Comparison of ENCODE assay signal across 8 mouse cellular contexts in genomic region chr8:85059879-85060616, GRCm38 (mm10). TPM values are rescaled to one million over a fixed set of nuclear protein-coding genes. Genes with fewer than 3 reads are reported as not detected.
DNase-seq lines count a peak whose midpoint lies in the region; ATAC-seq lines count a peak whose summit lies in the region.

TSS of gene Fbxw9 (plus strand) at chr8:85060055.

- H3K4me2 ChIP-seq in hindbrain, embryonic 11.5 days (replicated peaks; ENCODE audit: low read depth, low read length), result peak within 1 kb of the TSS; percentile 92

- peak within 1 kb of the TSS; percentile 30; the same call in 1 of the 2 replicates for H3K27ac ChIP-seq in hindbrain, embryonic 11.5 days (ENCODE audit: low read depth, low read length)

- DNase-seq in MN1 (ENCODE audit: low spot score), result peak; percentile 93
- peak; percentile 92 for DNase-seq in cerebellum, adult 9-10 months
- peak; percentile 90 to 96 for DNase-seq in frontal cortex, adult 2 months (ENCODE audit: extremely low spot score in 1 of 2, low spot score in 1 of 2)
- DNase-seq in hindbrain, embryonic 11.5 days (ENCODE audit: low spot score), result peak; percentile 96
- DNase-seq in layer of hippocampus, postnatal 14 days (ENCODE audit: low spot score in 2 of 2), result peak; percentile 85 to 95
- DNase-seq in lung, postnatal 14 days, result peak; percentile 91
- DNase-seq in retina, adult 2 months (ENCODE audit: low read depth, low spot score), result peak; percentile 91
- DNase-seq in thymus, postnatal 36 days, result peak; percentile 78 to 83

- peak; percentile 91 for ATAC-seq in hindbrain, embryonic 11.5 days (ENCODE audit: low FRiP score)

- no peaks in the 10 kb centered on the region for H3K9me3 ChIP-seq in hindbrain, embryonic 11.5 days (ENCODE audit: control insufficient read depth, low read length)

- WGBS in hindbrain, embryonic 11.5 days, result under 1% methylated on average over 52 of the region's 53 CpGs

- peak within 1 kb of the TSS; percentile 88 for H3K4me3 ChIP-seq in hindbrain, embryonic 11.5 days (ENCODE audit: low read depth, low read length)

- H3K27me3 ChIP-seq in hindbrain, embryonic 11.5 days (ENCODE audit: control insufficient read depth, insufficient read depth, low read length), result no peaks in the 10 kb centered on the region

- H3K4me1 ChIP-seq in hindbrain, embryonic 11.5 days (replicated peaks; ENCODE audit: control insufficient read depth, insufficient read depth, low read length), result peaks cover 3% of the 10 kb centered on the region; the same call in 1 of the 2 replicates

- H3K36me3 ChIP-seq in hindbrain, embryonic 11.5 days (ENCODE audit: control insufficient read depth, insufficient read depth, low read length), result peaks cover 6% of the 10 kb centered on the region; the same call in 1 of the 2 replicates

- peak within 1 kb of the TSS; percentile 80 for H3K9ac ChIP-seq in hindbrain, embryonic 11.5 days (ENCODE audit: low read depth, low read length)

RNA-seq across cellular contexts. Expression of gene Fbxw9, which starts in this region (rescaled TPM):
- 42.4 and 46.3 TPM in 2 replicates for polyA plus RNA-seq in frontal cortex, adult 2 months (2012; rRNA removed)
- 27.2 and 27.4 TPM in 2 replicates for polyA plus RNA-seq in hindbrain, embryonic 11.5 days (2014; fragmentation: Nextera tagmentation; extraction: Ambion mirVana)
- 10 to 100 TPM; 36.2 to 41.4 TPM for total RNA-seq in layer of hippocampus, postnatal 14 days (2021)

Comparison
In these comparisons a context has a peak if more than half of its experiments do, and no peak if none do; other contexts are left out.
1. Peak in every context shown above with its lines: DNase-seq, ATAC-seq, H3K4me3 ChIP-seq and H3K27ac ChIP-seq.